Mouse (Mus musculus) C2C12 (cell line): ENCODE results near the gene Aurkb. TPM values are rescaled to one million over a fixed set of nuclear protein-coding genes. Genes with fewer than 3 reads are reported as not detected.

Experiments used
- H3K27me3 ChIP-seq: one replicate; pipeline ENCODE4 v1.6.1; 2011; ENCODE audit not compliant: control insufficient read depth, insufficient read depth, insufficient read length
- H3K36me3 ChIP-seq: one replicate; pipeline ENCODE4 v1.6.1; 2011; ENCODE audit not compliant: control insufficient read depth, insufficient read depth
- H3K4me3 ChIP-seq: one replicate; pipeline ENCODE4 v1.5.1; 2011; ENCODE audit warnings: mild to moderate bottlenecking, control low read depth; ENCODE audit not compliant: poor library complexity, insufficient read depth, severe bottlenecking
- H3K79me2 ChIP-seq: one replicate; pipeline ENCODE4 v1.6.1; 2011; ENCODE audit not compliant: control insufficient read depth, insufficient read depth
- H3K79me3 ChIP-seq: one replicate; pipeline ENCODE4 v1.6.1; 2011; ENCODE audit warnings: low read depth, control low read depth
- H3ac ChIP-seq: one replicate; pipeline ENCODE3; 2011; ENCODE audit warnings: low read depth; ENCODE audit not compliant: control insufficient read depth, insufficient read length
- CEBPB ChIP-seq: IDR thresholded peaks from one replicate; pipeline ENCODE4 v1.6.1; 2011; ENCODE audit warnings: low read depth, mild to moderate bottlenecking, control low read depth, moderate library complexity
- CTCF ChIP-seq: IDR thresholded peaks from one replicate; pipeline ENCODE4 v1.5.1; 2011; ENCODE audit not compliant: control insufficient read depth, insufficient read depth, insufficient read length
- FOSL1 ChIP-seq: IDR thresholded peaks from one replicate; pipeline ENCODE4 v1.8.0; 2011; ENCODE audit warnings: mild to moderate bottlenecking, low read length; ENCODE audit not compliant: poor library complexity, insufficient read depth, severe bottlenecking
- MAX ChIP-seq: IDR thresholded peaks from one replicate; pipeline ENCODE4 v1.6.1; 2011; ENCODE audit warnings: mild to moderate bottlenecking, control low read depth
- MYOD1 ChIP-seq: IDR thresholded peaks from one replicate; pipeline ENCODE4 v1.6.1; 2011; ENCODE audit warnings: low read depth; ENCODE audit not compliant: control insufficient read depth, insufficient read length
- MYOG ChIP-seq: IDR thresholded peaks from one replicate; pipeline ENCODE4 v1.6.1; 2011; ENCODE audit not compliant: control insufficient read depth, insufficient read length; ENCODE audit errors: extremely low read depth
- USF1 ChIP-seq: IDR thresholded peaks from one replicate; pipeline ENCODE4 v1.6.1; 2011; ENCODE audit warnings: low read depth, mild to moderate bottlenecking, control low read depth, moderate library complexity
- polyA plus RNA-seq: library from polyadenylated mRNA; unstranded; fragments of >200 nt; fragmentation: generic; extraction: Trizol; gene quantifications from one replicate; pipeline ENCODE4 v1.2.1, GENCODE M21; 2012; ENCODE audit warnings: missing spikeins

Aurkb gene
- polyA plus RNA-seq, 1 experiment: 76.6 TPM

- Histone ChIP-seq H3K36me3 (peaks cover 29% of the 10 kb centered on the region), H3K27me3 (no peaks in the 10 kb centered on the region), H3ac (no peak overlapping the region), H3K79me2 (no peaks in the 10 kb centered on the region), H3K4me3 (no peak overlapping the region), H3K79me3 (no peaks in the 10 kb centered on the region)
- TF ChIP-seq CEBPB (no peak), FOSL1 (no peak), MAX (no peak), USF1 (no peak), CTCF (no peak), MYOG (no peak)
Observed at GRCm38 (mm10) chr11:69038173-69038572, 7.3 kb upstream of the Aurkb start.

- TF ChIP-seq MAX: no peak
- no peak for TF ChIP-seq CTCF
- no peak for TF ChIP-seq CEBPB
- no peak for TF ChIP-seq USF1
- no peak for TF ChIP-seq MYOD1
- no peak for TF ChIP-seq FOSL1
- TF ChIP-seq MYOG: no peak
- Histone ChIP-seq H3ac (peak overlapping the region; percentile 65), H3K79me2 (peaks cover 57% of the 10 kb centered on the region)
Observed at GRCm38 (mm10) chr11:69046395-69046774, 938 bp downstream of the Aurkb start.

GRCm38 (mm10) chr11:69047592-69047991 lies 2.1 kb downstream of the Aurkb start:
- peaks cover 62% of the 10 kb centered on the region for H3K79me2 ChIP-seq
- TF ChIP-seq MYOD1 (no peak), MYOG (no peak), USF1 (no peak), MAX (no peak), FOSL1 (no peak), CEBPB (no peak), CTCF (no peak)

More at GRCm38 (mm10) chr11:69046395-69046774, 938 bp downstream of the Aurkb start:
- peaks cover 46% of the 10 kb centered on the region for H3K79me3 ChIP-seq
- peak overlapping the region; percentile 88 for H3K4me3 ChIP-seq
- H3K27me3 ChIP-seq: no peaks in the 10 kb centered on the region
- H3K36me3 ChIP-seq: peaks cover 40% of the 10 kb centered on the region

GRCm38 (mm10) chr11:69048151-69048550 lies 2.7 kb downstream of the Aurkb start:
- TF ChIP-seq CEBPB (no peak), MYOG (no peak), FOSL1 (no peak), CTCF (no peak), MAX (no peak), USF1 (no peak), MYOD1 (no peak)
- H3K4me3 ChIP-seq: no peak overlapping the region
- no peak overlapping the region for H3ac ChIP-seq
- H3K36me3 ChIP-seq: peaks cover 52% of the 10 kb centered on the region
- H3K27me3 ChIP-seq: no peaks in the 10 kb centered on the region
- H3K79me3 ChIP-seq: peaks cover 50% of the 10 kb centered on the region
- H3K79me2 ChIP-seq: peaks cover 62% of the 10 kb centered on the region

More at GRCm38 (mm10) chr11:69047592-69047991, 2.1 kb downstream of the Aurkb start:
- Histone ChIP-seq H3K27me3 (no peaks in the 10 kb centered on the region), H3K79me3 (peaks cover 50% of the 10 kb centered on the region), H3K4me3 (no peak overlapping the region), H3ac (no peak overlapping the region), H3K36me3 (peaks cover 48% of the 10 kb centered on the region)

- peaks cover 64% of the 10 kb centered on the region for H3K36me3 ChIP-seq
- TF ChIP-seq CTCF (no peak), MAX (no peak), USF1 (no peak), MYOG (no peak), FOSL1 (no peak), CEBPB (no peak), MYOD1 (no peak)
Observed at GRCm38 (mm10) chr11:69050748-69051147, 5.3 kb downstream of the Aurkb start.

GRCm38 (mm10) chr11:69051771-69052170 lies 6.3 kb downstream of the Aurkb start:
- H3K79me3 ChIP-seq: peaks cover 38% of the 10 kb centered on the region
- no peak overlapping the region for H3K4me3 ChIP-seq
- no peaks in the 10 kb centered on the region for H3K27me3 ChIP-seq
- no peak overlapping the region for H3ac ChIP-seq
- peaks cover 50% of the 10 kb centered on the region for H3K79me2 ChIP-seq
- no peak for TF ChIP-seq USF1
- TF ChIP-seq MYOG: no peak
- no peak for TF ChIP-seq MAX
- no peak for TF ChIP-seq CEBPB
- TF ChIP-seq MYOD1: no peak
- no peak for TF ChIP-seq CTCF
- TF ChIP-seq FOSL1: no peak
- H3K36me3 ChIP-seq: peaks cover 64% of the 10 kb centered on the region

More at GRCm38 (mm10) chr11:69050748-69051147, 5.3 kb downstream of the Aurkb start:
- Histone ChIP-seq H3K27me3 (no peaks in the 10 kb centered on the region), H3K4me3 (no peak overlapping the region), H3ac (no peak overlapping the region), H3K79me3 (peaks cover 48% of the 10 kb centered on the region), H3K79me2 (peaks cover 60% of the 10 kb centered on the region)
